Mouse (Mus musculus) heart, embryonic 15.5 days (tissue): ENCODE measurements around the gene Fam131a. TPM values are rescaled to one million over a fixed set of nuclear protein-coding genes. Genes with fewer than 3 reads are reported as not detected.
"Not testable (repeated sequence)": the region's sequence is repeated elsewhere in the genome, so short reads cannot be mapped to it uniquely, and the experiment has no call there.

Experiments
- ATAC-seq: fragments of 200-750 bp; cut with Nextera tagmentation; replicated peaks from 2 replicates; pipeline ENCODE4 v1.8.0; 2017; ENCODE audit warnings: low read depth, moderate TSS enrichment; ENCODE audit not compliant: insufficient number of reproducible peaks, insufficient read depth, low FRiP score
- H3K27ac ChIP-seq: fragments of 300-500 bp; sonication (generic); 2 replicates; pipeline ENCODE4 v1.5.1; 2015; ENCODE audit warnings: mild to moderate bottlenecking, inconsistent platforms
- H3K27me3 ChIP-seq: fragments of 300-500 bp; sonication (generic); 2 replicates; pipeline ENCODE4 v1.6.1; 2015; ENCODE audit warnings: inconsistent platforms
- H3K36me3 ChIP-seq: fragments of 300-500 bp; sonication (generic); 2 replicates; pipeline ENCODE4 v1.6.1; 2015; ENCODE audit warnings: mild to moderate bottlenecking, inconsistent platforms
- H3K4me1 ChIP-seq: fragments of 300-500 bp; sonication (generic); replicated peaks from 2 replicates; pipeline ENCODE4 v1.6.1; 2015; ENCODE audit warnings: inconsistent platforms
- H3K4me2 ChIP-seq: fragments of 300-500 bp; sonication (generic); 2 replicates; pipeline ENCODE4 v1.6.1; 2015; ENCODE audit warnings: inconsistent platforms, mild to moderate bottlenecking, moderate library complexity
- H3K4me3 ChIP-seq: fragments of 300-500 bp; sonication (generic); 2 replicates; pipeline ENCODE4 v1.5.1; 2015; ENCODE audit warnings: mild to moderate bottlenecking, inconsistent platforms
- H3K9ac ChIP-seq: fragments of 300-500 bp; sonication (generic); 2 replicates; pipeline ENCODE4 v1.6.1; 2015; ENCODE audit warnings: mild to moderate bottlenecking, inconsistent platforms
- H3K9me3 ChIP-seq: fragments of 300-500 bp; sonication (generic); replicated peaks from 2 replicates; pipeline ENCODE4 v1.6.1; 2016; ENCODE audit warnings: inconsistent platforms
- WGBS: fragments of 180-500 bp; shearing (Covaris S2); methylation state at CpG from one replicate; pipeline ENCODE4 v1.1.7; 2015; ENCODE audit warnings: mixed read lengths; 5-methylcytosine and 5-hydroxymethylcytosine counted together
- polyA plus RNA-seq: library from polyadenylated mRNA; unstranded; fragments of >200 nt; fragmentation: Nextera tagmentation; extraction: Ambion mirVana; gene quantifications from 2 replicates; pipeline ENCODE4 v1.2.1, GENCODE M21; 2015

The Fam131a gene
- 7.1 and 9.0 TPM in 2 replicates for polyA plus RNA-seq

DNA sequence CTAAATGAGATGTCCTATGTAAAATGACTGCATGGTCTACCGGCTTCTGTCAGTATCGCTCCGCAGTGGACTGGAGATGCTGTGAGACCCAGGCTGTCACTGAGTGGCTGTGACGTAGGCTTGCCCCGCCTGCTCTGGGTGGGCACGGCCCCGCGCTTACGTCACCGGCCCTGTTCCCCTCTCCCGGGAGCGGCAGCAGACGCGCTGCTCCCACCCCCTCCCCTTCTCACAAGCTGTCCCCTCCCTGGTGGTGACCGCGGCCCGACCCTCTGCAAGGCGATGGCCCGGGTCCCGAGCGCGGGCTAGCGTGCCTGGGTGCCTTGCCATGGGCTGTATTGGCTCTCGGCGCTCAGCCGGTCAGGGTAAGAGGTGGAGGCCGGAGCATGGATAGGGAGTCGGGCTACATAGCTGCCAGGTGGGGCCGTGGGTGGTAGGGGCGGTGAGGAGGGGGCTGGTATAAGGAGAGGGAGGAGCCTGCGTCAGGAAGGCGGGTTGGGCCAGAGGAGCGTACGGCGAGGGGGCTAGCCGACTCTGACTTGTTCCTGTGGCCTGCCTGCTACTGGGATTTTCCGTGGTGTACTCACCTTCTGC lies at the start of gene Fam131a:
Gene Fam131a (plus strand): TSS at position 131 of the 591 bp plus-strand sequence.
- peak within 1 kb of the TSS; percentile 81 for H3K9ac ChIP-seq
- H3K36me3 ChIP-seq = peaks cover 37% of the 10 kb centered on the region
- under 1% methylated on average over 37 of the region's 37 CpGs for WGBS
- no peaks in the 10 kb centered on the region for H3K9me3 ChIP-seq
- H3K27ac ChIP-seq = peak within 1 kb of the TSS; percentile 91
- peaks cover 41% of the 10 kb centered on the region for H3K4me1 ChIP-seq
- 0 out of 2 replicates have a peak, but pooled peaks cover 7% of the 10 kb centered on the region for H3K27me3 ChIP-seq
- peak within 1 kb of the TSS; percentile 96 for H3K4me2 ChIP-seq
- ATAC-seq = peak; percentile 90
- H3K4me3 ChIP-seq = peak within 1 kb of the TSS; percentile 76

GRCm38 (mm10) chr16:20643911-20644310 lies 49.1 kb upstream of the Fam131a start:
- H3K36me3 ChIP-seq = no peaks in the 10 kb centered on the region
- WGBS = 73% methylated on average over 7 of the region's 7 CpGs
- no peak overlapping the region for H3K4me3 ChIP-seq
- no peaks in the 10 kb centered on the region for H3K9me3 ChIP-seq
- H3K27ac ChIP-seq = no peak overlapping the region
- H3K4me1 ChIP-seq = no peaks in the 10 kb centered on the region
- H3K27me3 ChIP-seq = no peaks in the 10 kb centered on the region; the same call in 1 of the 2 replicates
- no peak overlapping the region for H3K9ac ChIP-seq
- no peak overlapping the region for H3K4me2 ChIP-seq
- ATAC-seq = no peak

DNA sequence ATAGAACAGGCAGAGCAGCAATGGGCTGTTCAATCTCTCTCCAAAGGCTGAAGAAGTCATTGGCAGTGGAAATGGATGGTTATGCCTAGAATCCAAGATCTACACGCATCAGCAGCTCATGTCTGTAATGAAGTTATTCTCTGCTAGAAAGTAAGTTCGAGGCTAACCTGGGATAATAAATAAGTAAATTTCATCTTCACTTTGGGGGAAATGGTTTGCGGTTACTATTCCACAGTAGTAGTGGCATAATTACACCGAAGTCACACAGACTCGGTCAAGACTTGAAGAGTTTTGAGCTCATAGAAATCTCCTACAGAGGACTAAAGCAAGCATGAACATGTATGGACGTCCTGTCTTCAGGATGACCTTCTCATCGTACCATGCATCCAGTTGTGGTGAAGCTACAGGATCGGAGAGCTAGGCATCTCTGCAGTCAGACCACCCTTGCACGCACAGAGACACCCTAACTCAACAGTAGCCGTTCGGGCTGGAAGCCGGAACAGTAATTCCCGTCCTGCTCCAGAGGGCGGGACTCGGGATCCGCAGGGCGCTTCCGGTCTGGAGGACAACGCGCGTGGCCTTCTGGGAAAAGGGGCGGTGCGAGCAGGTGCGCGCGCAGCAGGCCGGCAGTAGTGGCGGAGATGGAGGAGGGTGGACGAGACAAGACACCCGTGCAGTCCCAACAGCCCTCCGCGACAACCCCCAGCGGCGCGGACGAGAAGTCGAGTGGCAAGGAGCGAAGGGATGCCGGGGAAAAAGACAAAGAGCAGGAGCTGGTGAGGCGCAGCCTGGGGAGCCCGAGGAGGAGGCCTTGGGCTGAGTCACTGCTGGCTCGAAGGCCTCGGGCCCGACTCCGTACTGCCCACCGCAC lies 41.7 kb upstream of the Fam131a start, which contains the start of gene Psmd2:
Gene Psmd2 (plus strand): TSS at position 577 of the 871 bp plus-strand sequence.
- H3K4me1 ChIP-seq = peaks cover 13% of the 10 kb centered on the region

DNA sequence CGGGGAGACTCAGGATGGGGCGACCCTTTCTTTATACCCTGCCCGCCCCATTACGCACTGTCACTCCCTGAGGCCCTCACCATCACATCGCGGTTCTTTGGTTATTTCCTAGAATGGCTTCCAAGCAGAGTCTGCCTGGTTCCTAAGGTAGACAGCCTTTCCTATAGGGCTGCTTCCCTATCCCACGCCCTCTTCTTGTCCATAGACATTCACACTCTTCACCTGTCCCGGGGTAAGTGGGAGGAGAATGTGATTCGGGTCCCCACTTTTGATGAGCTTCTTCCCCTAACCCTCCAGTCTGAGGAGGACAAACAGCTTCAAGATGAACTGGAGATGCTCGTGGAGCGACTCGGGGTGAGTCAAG lies 41.1 kb upstream of the Fam131a start:
- peaks cover 24% of the 10 kb centered on the region for H3K36me3 ChIP-seq
- WGBS = 7% methylated on average over 12 of the region's 12 CpGs
- peak overlapping the region; percentile 89 for H3K4me3 ChIP-seq
- peak overlapping the region; percentile 45; the same call in 1 of the 2 replicates for H3K27ac ChIP-seq
- peaks cover 3% of the 10 kb centered on the region; the same call in 1 of the 2 replicates for H3K27me3 ChIP-seq
- no peak for ATAC-seq
- H3K4me1 ChIP-seq = peaks cover 13% of the 10 kb centered on the region
- H3K9ac ChIP-seq = peak overlapping the region; percentile 87
- H3K4me2 ChIP-seq = peak overlapping the region; percentile 82
- no peaks in the 10 kb centered on the region for H3K9me3 ChIP-seq

More for the DNA sequence above, 41.7 kb upstream of the Fam131a start, which contains the start of gene Psmd2:
- peak within 1 kb of the TSS; percentile 87 for H3K9ac ChIP-seq
- peak within 1 kb of the TSS; percentile 89 for H3K4me3 ChIP-seq
- no peaks in the 10 kb centered on the region for H3K9me3 ChIP-seq
- H3K4me2 ChIP-seq = peak within 1 kb of the TSS; percentile 82
- peaks cover 17% of the 10 kb centered on the region for H3K36me3 ChIP-seq
- ATAC-seq = peak; percentile 94
- WGBS = 1% methylated on average over 46 of the region's 46 CpGs
- peaks cover 3% of the 10 kb centered on the region; the same call in 1 of the 2 replicates for H3K27me3 ChIP-seq
- peak within 1 kb of the TSS; percentile 82 for H3K27ac ChIP-seq

- Histone ChIP-seq H3K27me3 (peaks cover 3% of the 10 kb centered on the region; the same call in 1 of the 2 replicates), H3K4me2 (no peak overlapping the region), H3K27ac (no peak overlapping the region), H3K36me3 (peaks cover 37% of the 10 kb centered on the region), H3K9me3 (no peaks in the 10 kb centered on the region), H3K9ac (no peak overlapping the region), H3K4me3 (no peak overlapping the region), H3K4me1 (peaks cover 13% of the 10 kb centered on the region)
- ATAC-seq = no peak
- 43% methylated on average over 2 of the region's 2 CpGs for WGBS
Measured at GRCm38 (mm10) chr16:20653315-20653714, 39.7 kb upstream of the Fam131a start.

GRCm38 (mm10) chr16:20657661-20658060 lies 35.4 kb upstream of the Fam131a start:
- H3K36me3 ChIP-seq = peaks cover 80% of the 10 kb centered on the region
- H3K9me3 ChIP-seq = no peaks in the 10 kb centered on the region
- no peak overlapping the region for H3K9ac ChIP-seq
- WGBS = 89% methylated on average over 4 of the region's 4 CpGs
- no peak overlapping the region for H3K4me3 ChIP-seq
- H3K27me3 ChIP-seq = no peaks in the 10 kb centered on the region
- peaks cover 3% of the 10 kb centered on the region for H3K4me1 ChIP-seq
- no peak overlapping the region for H3K4me2 ChIP-seq
- no peak for ATAC-seq
- no peak overlapping the region for H3K27ac ChIP-seq

DNA sequence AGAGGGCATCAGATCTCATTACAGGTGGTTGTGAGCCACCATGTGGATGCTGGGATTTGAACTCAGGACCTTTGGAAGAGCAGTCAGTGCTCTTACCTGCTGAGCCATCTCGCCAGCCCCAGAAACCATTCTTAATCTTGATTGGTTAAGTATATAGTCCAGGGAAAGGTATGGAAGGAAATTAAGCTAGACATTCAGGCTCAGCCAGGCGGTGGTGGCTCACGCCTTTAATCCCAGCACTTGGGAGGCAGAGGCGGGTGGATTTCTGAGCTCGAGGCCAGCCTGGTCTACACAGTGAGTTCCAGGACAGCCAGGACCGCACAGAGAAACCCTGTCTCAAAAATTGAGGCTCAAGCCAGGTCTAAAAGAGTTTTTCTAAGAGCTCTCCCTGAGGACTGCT lies 25.0 kb upstream of the Fam131a start, which contains the start of gene Eif4g1:
Gene Eif4g1 (plus strand): TSS at position 301 of the 400 bp plus-strand sequence.
- H3K36me3 ChIP-seq, H3K9ac ChIP-seq, H3K27ac ChIP-seq, H3K4me3 ChIP-seq, H3K4me2 ChIP-seq, H3K4me1 ChIP-seq, H3K27me3 ChIP-seq, H3K9me3 ChIP-seq, ATAC-seq: not testable (repeated sequence)
- WGBS = 94% methylated on average over 5 of the region's 6 CpGs

DNA sequence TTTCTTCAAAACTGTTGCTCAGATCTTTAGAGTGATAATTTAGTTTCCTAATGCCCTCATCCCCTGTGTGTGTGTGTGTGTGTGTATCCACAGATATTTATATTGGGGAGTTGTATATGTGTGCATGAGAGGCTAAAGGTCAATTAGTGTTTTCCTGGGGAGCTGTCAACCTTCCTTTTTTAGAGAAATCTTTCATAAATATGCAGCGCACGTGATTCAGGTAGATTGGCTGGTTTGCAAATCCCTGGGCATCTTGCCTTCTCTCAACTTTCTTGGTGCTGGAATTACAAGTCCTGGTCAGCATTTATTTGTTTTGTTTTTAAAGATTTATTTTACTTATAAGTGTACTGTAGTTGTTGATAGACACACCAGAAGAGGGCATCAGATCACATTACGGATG lies 22.8 kb upstream of the Fam131a start:
- Histone ChIP-seq H3K27ac (no peak overlapping the region), H3K4me1 (peaks cover 21% of the 10 kb centered on the region), H3K9ac (no peak overlapping the region), H3K9me3 (no peaks in the 10 kb centered on the region), H3K4me3 (no peak overlapping the region), H3K36me3 (peaks cover 5% of the 10 kb centered on the region), H3K4me2 (no peak overlapping the region), H3K27me3 (no peaks in the 10 kb centered on the region)
- 85% methylated on average over 3 of the region's 3 CpGs for WGBS
- no peak for ATAC-seq

- no peak for ATAC-seq
- Histone ChIP-seq H3K36me3 (peaks cover 20% of the 10 kb centered on the region), H3K4me1 (peaks cover 25% of the 10 kb centered on the region), H3K4me3 (peak overlapping the region; percentile 86), H3K27ac (peak overlapping the region; percentile 91; the same call in 1 of the 2 replicates), H3K9me3 (no peaks in the 10 kb centered on the region), H3K27me3 (no peaks in the 10 kb centered on the region), H3K4me2 (peak overlapping the region; percentile 90), H3K9ac (no peak overlapping the region)
- 21% methylated on average over 6 of the region's 6 CpGs for WGBS
Measured at GRCm38 (mm10) chr16:20671886-20672285, 21.2 kb upstream of the Fam131a start.

GRCm38 (mm10) chr16:20672500-20672902 lies 20.5 kb upstream of the Fam131a start:
- Histone ChIP-seq H3K4me3 (peak overlapping the region; percentile 86), H3K36me3 (peaks cover 26% of the 10 kb centered on the region), H3K9ac (peak overlapping the region; percentile 96), H3K27me3 (no peaks in the 10 kb centered on the region), H3K4me2 (peak overlapping the region; percentile 90), H3K4me1 (peaks cover 30% of the 10 kb centered on the region), H3K9me3 (no peaks in the 10 kb centered on the region), H3K27ac (peak overlapping the region; percentile 91)
- ATAC-seq = peak; percentile 93
- WGBS = under 1% methylated on average over 38 of the region's 38 CpGs

GRCm38 (mm10) chr16:20672965-20673705 lies 19.9 kb upstream of the Fam131a start:
- peak; percentile 76 for ATAC-seq
- Histone ChIP-seq H3K9ac (peak overlapping the region; percentile 96), H3K9me3 (no peaks in the 10 kb centered on the region), H3K27ac (peak overlapping the region; percentile 91), H3K36me3 (peaks cover 32% of the 10 kb centered on the region), H3K27me3 (no peaks in the 10 kb centered on the region), H3K4me1 (peaks cover 36% of the 10 kb centered on the region), H3K4me3 (peak overlapping the region; percentile 86), H3K4me2 (peak overlapping the region; percentile 90)
- under 1% methylated on average over 66 of the region's 78 CpGs for WGBS
